Mouse (Mus musculus) testis, adult 2 months (tissue): ENCODE results near the gene Zfp523.

Experiments
- CTCF ChIP-seq: fragments of 200-500 bp; IDR thresholded peaks from 2 replicates; pipeline ENCODE4 v1.5.1; 2012; ENCODE audit warnings: low read depth, mild to moderate bottlenecking, inconsistent platforms, low read length, moderate library complexity; ENCODE audit not compliant: control insufficient read depth, insufficient read depth, insufficient replicate concordance
- POLR2A ChIP-seq: fragments of 200-500 bp; IDR thresholded peaks from 2 replicates; pipeline ENCODE4 v1.6.1; 2012; ENCODE audit warnings: low read depth, mild to moderate bottlenecking, inconsistent platforms, low read length, moderate library complexity; ENCODE audit not compliant: control insufficient read depth

DNA sequence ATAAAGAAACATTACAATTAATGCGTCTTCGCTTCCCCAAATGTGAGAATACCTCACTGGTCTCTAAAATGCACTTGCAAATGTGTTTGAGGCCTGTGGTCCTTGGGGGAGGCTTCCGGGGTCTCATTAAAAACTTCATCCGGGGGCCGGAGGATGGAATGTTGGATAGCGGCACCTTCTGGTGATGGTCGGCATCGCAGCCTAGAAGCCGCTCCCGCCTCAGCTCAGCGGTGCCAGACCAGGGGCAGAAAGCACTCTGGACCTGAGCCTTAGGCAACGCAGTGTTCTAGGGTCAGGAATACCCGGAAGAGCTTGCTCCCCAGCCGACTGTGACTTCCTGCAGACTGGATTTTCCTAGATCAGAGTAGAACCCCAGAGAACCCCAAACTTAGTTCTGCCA lies 43.7 kb upstream of the Zfp523 start:
- TF ChIP-seq POLR2A = no peak
- TF ChIP-seq CTCF = peak; percentile 89
